Mouse (Mus musculus) NIH3T3 (cell line): ENCODE measurements around the gene Ankib1.
A peak's percentile ranks its signal among the peaks of the same experiment; 100 is the strongest.
"Not testable (repeated sequence)": the region's sequence is repeated elsewhere in the genome, so short reads cannot be mapped to it uniquely, and the experiment has no call there.

Experiments
- DNase-seq: peaks from one replicate; pipeline ENCODE4 v3.0.0-alpha.2; 2012; ENCODE audit warnings: low read depth

The Ankib1 gene

DNA sequence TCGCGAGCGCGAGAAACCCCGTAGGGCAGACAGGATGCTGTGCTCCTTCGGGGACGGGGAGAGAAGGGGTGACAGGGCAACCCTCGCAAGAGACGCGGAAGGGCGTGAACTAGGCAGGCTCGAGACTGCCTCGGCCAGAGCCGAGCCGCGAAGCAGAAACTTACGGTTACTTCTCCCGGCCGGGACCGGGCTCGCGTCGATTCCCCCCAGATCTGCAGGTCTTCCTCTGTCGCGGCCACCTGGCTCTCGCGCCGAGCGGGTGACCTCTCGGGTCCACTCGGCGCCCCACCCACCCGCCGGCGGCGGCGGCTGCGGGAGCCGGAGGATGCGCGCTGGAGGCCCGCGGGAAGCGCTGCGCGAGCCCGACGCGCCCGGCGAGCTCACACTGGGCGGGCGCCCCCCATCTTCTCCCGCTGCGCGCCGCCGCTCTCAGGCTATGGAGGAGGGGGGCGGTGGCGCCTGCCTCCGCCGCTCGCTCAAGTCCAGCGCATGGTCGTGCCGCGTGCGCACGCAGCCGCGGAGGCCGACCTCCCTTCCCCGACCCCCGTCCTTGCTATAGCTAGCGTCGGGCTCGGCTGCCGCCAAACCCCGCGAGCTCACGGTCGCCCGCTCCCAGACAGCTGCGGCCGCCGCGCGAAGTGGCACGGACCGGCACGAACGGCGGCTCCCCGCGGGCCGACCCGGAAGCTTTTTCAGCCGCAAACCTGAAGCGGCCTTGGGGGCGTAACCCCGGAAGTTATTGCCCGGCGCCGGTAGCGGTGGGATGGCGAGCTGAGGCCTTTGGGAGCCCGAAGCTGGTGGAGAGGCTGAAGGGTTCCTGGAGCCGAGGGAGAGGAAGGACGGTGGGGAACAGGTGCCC, at the start of gene Ankib1, which contains the start of gene Krit1:
Gene Ankib1 (minus strand): TSS at position 493 of the 859 bp plus-strand sequence.
Gene Krit1 (plus strand): TSS at position 752 of the 859 bp plus-strand sequence.
- peak; percentile 87 for DNase-seq

DNA sequence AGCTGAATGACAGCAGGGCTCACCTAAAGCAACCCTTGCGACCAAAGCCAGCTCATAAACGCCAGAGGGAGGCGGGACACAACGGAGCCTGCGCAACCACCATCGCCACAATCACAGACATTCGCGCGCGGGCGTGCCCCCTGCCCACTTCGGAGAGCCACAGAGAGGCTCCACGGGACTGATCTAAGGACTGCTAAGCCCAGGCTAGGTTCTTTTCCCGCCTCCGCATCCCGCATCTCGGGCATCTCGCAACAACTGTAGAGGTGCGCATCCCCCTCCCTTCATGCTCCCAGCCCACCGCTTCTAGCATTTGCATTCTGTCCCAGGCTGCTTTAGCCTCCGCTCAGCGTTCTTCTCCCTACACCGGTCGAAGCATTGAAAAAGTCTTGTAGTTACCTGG, 42.3 kb upstream of the Ankib1 start, which contains the start of gene Lrrd1:
Gene Lrrd1 (plus strand): TSS at position 148 of the 400 bp plus-strand sequence.
- no peak for DNase-seq

DNA sequence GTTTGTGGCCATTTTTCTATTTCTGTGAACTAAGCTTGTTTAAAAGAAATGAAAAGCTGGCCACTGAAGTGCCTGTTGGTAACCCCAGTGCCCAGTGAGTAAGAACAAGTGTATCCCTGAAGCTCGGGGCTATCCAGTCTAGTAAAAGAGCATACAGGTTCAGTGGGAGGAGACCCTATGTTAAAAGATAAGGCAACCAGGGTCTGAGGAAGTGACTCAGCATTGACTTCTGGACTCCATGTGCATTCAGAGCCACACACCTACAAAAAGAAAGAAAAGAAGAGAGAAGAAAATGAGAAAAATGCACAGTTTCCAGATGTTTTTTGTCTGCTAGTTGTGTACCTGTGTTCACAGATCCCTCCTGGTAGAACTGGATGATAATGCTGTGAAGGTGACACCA, 31.4 kb upstream of the Ankib1 start:
- DNase-seq: no peak

DNA sequence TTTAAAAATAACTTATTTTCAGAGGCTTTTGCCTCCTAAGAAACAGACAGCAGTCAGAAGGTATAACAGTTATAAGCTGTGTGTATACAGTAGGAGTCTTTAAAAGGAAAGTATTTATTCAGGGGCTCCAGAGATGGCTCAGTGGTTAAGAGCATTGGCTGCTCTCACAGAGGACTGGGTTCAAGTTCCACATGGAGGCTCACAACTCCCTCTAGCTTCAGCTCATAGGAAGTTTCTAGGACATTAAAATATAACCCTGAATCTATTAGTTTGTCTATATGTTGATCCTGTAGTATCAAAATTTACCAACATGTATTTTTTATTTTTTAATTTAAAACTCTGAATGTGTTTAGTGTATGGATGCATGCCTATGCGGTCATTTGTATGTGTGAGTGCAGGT, 5.7 kb upstream of the Ankib1 start:
- DNase-seq: no peak

DNA sequence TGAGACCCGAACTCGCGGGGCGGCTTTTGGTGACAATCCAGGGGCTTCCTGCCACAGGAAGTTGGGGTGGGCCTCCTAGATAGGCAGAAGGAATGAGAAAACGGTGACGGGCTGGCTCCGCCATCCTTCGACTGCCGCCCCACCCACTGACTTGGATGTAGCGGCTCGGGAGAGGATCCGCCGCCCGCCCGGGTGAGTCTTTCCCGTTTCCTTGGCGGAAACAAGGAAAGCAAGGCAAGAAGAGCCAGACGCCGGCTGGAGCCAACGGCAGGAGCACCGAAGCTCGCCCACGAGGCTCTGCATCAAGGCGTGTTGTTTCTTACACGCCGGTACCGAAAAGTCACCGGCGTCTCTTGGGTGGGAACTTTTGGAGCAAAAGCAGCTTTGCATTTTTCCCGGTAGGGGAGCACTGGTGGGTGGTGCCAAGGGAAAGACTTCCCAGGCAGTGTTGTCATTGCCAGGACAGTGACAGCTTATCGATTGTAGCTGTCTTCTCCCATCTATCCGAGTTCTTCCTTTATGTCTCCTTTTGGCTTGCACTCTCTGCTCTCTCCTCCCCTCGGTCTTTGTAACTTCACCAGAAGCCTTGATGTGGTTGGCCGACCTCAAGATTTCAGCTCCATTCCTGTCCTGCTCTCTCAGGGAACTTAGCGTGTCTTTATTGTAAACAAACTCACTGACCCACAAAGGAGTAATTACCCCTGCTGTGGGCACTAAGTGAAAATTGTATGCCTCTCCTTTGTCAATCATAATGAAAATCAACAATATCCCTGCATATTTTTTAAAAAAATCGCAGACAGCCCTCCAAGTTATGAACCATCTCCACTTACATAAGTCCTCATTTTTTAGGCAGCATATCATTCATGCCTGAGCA, 804 bp upstream of the Ankib1 start:
- DNase-seq: peak; percentile 67

DNA sequence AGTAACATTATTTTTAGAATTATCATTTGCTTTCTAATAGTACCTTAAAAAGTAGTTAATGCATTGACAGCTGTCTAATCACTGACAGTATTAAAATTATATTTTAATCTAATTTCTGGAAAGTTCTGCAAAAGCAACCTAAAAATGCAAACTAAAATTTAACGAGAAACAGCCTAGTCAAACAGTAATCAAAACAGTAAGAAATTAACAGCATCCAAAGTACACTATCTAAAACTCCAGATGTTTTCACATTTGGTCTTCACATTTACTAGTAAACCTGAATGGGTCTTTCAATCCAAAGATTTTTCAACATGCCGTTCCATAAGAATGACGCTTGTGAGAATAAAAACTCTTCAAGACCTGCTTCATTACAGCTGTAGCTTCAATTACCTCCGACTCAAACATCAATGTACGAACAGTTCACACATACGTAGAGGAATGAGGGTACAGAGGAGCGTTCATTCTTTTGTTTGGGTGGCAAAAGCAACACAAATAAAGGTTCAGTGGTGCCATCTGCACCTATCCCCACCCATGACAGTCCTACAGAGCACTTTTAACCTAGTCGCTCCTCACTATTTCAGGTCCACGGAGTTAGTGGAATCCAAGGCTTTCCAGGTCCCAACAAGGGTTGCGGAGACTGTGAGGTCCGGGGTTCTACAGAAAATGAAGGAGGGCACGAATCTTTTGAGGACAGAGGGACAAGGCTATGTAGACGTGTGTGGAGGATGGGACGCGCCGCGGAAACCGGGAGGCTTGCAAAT, 873 bp downstream of the Ankib1 start:
- DNase-seq: peak; percentile 8

DNA sequence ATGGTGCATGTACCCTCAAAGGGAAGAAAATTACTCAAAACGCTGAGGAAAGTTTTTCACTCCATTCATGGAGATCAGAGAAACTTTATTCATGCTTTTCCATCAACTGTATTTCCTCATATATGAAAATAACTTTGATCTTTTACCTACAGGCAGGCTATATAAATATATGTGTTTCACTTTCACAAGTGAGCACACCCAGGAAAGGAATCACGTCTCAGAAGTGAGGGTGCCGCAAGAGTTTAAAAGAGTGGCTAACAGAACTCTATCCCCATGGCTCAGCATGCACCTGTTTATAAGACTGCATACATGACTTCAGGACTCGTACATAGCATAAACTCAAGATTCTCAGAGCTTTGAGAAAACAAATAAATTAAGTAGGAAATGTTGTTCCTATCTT, 1.8 kb downstream of the Ankib1 start:
- no peak for DNase-seq

DNA sequence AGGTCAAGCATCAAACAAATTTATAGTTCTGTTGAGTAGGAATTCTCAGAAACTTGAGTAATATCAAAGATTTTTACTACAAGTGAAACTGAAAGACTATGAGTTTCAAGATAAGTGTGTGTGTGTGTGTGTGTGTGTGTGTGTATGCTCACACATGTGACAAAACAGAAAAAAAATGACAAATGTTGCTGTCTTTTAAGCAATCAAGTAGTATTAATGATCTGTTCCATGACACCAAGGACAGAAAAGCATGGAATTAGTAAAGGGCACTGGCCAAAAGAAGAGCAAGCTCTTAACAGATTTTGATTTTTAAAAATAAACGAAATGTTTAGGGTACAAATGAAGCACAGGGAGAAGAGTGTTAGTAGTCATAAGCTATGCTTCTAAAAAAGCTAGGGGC, 2.7 kb downstream of the Ankib1 start:
- no peak for DNase-seq

DNA sequence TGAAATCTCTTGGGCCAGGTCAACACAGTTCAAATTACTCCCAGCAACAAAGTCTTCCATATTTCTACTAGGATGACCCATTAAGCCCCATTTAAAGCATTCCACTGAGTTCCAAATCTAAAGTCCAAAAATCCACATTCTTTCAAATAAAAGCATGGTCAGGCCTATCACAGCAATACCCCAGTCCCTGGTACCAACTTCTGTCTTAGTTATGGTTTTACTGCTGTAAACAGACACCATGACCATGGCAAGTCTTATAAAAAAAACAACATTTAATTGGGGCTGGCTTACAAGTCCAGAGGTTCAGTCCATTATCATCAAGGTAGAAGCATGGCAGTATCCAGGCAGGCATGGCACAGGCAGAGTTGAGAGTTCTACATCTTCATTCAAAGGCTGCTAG, 4.1 kb downstream of the Ankib1 start:
- not testable (repeated sequence) for DNase-seq

DNA sequence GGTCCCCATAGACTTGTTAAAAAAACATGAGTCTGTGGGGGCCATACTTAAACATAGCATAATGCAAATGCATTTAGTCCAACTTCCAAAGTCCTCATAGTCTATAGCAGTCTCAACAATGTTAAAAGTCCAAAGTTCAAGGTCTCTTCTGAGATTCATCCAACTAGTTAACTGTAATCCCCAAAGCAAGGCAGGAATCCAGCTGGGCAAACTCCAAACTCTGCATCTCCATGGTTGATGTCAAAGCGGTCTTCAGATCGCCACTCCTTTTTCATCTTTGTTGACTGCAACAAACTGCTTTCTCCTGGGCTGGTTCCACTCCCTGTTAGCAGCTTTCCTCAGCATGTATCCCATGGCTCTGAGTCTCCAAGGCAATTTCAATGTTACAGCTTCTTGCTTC, 5.6 kb downstream of the Ankib1 start:
- not testable (repeated sequence) for DNase-seq

DNA sequence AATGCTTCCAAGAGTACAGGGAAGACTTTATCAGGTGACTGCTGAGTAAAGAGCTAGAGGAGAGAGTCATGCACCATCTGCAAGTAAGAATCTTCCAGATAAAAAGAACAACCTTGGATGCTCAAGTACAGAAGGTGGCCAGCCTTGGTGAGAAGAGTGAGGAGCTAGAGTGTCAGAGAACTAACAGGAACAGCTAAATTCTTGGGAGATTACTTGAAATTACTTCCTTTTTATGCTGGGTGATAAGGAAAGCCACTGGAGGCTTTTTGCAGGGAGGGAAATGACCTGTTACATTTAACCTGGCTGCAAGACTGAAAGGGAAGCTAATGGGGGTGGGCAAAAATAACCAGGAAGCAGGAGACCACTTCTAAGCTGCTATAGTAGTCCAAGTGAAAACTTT, 11.7 kb downstream of the Ankib1 start:
- no peak for DNase-seq

DNA sequence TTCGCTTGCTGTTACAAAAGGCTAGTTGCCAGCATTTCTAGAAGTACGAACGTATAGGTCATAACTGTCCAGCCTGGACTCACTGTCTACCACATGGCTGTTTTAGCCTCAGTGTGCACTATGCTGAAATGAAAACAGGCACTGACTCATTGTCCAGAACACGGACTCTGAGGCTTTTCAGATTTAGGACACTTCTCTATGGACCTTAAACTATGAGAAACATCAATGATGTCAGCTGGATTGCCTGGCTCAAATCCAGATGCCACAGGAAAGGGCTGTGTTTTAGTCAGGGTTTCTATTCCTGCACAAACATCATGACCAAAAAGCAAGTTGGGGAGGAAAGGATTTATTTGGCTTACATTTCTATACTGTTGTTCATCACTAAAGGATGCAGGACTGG, 15.2 kb downstream of the Ankib1 start:
- peak; percentile 80 for DNase-seq

DNA sequence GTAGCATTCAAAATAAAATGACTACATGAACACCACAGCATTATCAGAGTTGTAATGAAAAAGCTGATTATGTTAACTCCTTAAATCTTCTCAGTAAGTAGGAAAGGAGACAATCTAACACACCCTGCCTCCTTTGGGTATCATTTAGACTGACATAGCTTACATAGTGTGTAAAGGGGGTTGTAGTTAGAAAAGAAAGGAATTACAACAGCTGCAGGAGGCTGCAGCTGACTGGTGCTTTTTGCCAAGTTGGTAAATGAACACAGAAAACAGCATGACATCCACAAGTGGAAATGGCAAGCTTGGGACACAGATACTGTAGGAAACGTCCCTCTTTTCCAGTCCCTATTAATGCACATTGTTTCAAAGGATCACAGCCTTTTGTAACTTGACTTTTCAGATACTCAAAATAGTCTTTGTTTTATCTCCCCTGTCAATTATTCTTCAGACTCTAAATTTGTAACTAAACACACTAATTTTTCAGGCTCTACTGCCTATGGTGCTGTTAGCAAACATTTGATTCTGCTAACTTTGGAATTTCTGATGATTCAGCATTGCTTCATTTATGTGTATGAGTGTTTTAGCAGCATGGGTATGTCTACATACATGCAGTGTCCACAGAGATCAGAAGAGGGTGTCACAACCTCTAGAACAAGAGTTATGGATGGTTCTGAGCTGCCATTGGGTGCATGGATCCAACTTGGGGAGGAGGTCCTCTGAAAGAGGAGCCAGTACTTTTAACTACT, 17.8 kb downstream of the Ankib1 start:
- no peak for DNase-seq

DNA sequence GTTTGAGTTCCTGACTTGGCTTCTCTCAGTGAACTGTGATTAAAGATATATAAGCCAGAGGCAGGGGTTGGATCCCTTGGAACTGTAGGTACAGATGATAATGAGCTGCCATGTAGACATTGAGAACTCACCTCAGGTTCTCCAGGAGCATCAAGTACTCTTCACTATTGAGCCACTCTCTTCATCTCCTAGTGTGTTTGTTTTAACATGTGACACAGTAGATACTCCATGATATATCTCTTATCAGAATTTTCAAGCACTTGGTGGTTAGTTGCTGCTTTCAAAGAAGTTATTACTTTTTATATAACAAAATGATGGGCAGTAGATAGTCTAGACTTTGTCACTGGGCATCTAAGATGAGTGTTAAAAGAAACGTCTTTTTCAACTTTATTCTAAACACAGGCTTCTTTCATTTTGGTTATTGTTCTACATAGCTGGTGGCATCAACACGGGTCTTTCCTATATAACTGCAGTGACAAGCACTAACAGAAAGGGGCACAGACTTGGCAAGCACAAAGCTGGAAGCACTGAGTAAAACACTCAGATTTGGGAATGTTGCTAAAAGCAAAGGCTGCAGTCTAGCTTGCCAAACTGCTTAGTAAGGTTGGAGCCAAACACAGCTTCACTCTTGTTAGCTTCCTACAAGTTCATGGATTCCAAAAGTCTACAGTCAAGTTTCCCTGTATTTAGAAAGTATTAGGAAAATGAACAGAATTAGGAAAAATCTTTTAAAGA, 18.6 kb downstream of the Ankib1 start:
- no peak for DNase-seq

DNA sequence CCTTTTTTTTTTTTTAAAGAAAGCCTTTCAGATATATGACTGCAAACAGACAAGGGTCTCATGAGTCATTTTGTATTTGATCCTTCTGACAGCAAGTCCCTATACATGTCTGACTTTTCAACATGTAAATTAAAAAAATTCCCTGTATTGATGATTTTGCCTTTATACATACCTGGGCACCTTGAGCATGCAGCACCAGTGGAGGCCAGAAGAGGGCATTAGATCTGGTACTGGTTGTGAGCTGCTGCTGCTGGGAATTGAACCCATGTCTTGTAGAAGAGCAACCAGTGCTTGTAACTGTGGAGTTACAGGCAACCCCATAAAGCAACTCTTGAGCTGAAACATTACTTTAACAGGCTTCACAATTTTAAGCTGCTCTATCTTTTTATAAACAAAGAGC, 20.1 kb downstream of the Ankib1 start:
- DNase-seq: peak; percentile 14

DNA sequence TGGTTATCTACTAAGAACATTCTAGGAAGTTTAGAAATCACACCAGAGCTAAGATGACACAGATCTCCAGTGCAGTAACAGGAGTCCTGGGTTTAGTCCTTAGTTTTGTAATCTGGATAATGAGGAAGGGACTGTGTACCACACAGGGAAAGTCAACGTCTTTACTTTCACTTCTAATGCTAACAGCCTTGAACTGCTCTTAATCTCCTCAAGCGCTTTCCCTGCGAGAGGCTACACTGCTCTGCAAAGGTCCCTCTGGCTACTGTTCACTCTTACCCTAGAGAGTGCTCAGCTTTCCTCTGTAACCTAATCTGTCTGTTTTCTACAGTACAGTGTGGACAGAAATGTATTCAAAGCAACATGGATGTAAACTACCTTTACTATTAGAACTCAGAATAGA, 30.7 kb downstream of the Ankib1 start:
- no peak for DNase-seq

DNA sequence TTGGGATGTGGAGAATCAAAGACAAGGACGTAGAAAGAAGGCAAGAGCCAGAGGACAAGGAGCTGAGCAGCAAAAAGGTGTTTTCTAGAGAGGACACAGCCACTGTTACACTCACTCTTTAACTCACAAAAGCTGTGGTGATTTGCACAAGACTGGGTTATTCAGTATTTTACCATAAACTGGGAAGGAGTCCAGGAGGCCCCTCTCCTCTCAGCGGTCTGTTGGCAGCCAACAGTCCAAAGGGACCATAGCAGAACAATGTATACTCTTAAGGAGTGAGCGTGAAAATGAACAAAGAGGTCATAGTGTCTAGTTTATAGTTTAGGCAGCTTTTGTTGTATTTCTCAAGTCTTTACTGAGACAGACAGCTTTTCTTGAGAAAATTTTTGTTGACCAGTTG, 31.2 kb downstream of the Ankib1 start:
- peak; percentile 19 for DNase-seq

DNA sequence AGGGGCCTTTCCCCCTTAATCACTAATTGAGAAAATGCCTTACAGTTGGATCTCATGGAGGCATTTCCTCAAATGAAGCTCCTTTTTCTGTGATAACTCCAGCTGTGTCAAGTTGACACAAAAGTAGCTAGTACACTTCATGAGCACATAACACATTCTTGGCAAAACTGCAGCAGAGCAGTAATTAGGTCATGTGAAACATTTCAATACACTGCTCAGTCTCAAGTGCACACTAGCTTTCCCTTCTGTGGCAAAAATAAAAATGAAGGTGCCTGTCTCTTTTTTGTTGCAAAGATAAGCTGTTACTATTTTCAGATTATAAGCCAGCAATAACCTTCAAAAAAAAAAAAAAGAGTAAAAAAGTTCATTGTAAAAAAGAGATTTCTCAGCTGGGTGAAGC, 52.2 kb downstream of the Ankib1 start:
- peak; percentile 12 for DNase-seq

DNA sequence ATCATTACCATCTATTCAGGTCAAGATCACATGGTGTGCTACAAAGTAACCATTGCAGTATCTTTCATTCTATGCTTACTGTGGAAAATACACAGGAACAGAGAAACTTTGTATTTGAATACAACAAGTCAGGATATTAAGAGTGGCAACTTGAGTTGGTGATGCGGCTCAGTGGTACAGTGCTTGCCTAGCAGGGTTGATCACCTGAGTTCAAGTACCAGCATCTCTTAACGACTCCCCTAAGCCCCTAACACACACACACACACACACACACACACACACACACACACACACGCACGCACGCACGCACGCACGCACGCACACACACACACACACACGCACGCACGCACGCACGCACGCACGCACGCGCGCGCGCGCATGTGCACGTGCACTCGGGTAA, 69.9 kb downstream of the Ankib1 start:
- not testable (repeated sequence) for DNase-seq

DNA sequence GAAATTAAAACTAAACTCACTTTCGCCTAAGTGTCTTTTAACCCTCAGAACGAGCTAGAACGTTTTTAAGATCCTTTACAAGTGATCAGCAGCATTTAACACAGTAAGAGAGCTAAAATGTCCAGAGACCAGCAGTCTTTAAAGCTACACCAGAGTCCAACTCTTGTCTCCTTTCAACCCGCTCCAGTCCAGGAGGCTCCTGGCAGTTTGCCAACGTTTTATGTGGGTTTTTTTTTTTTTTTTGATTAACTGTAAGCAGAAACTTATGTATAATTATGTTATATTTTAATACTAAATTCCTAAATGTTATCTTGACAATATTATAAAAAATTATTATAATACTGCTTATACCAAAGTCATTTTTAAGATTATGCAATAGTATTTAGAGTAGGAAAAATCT, 73.9 kb downstream of the Ankib1 start:
- no peak for DNase-seq

DNA sequence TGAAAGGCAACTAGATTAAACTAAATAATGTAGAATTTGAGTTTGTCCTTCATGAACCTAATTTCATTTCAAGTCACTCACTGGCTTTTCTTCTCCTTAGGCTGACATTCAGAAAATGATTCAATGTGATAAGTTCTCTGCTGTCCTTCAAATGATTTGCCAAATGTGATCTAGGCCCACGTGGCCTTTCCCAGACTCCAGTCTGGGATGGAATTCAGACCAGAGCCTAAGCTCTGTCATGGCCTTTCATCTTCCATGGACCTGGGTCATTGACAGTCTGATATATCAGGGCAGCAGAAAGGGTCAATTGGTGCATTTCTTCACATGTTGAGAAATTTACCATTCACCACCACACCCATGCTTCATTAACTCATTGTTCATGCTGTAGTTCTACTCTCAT, 77.2 kb downstream of the Ankib1 start:
- DNase-seq: no peak
